Comparison of ENCODE assay signal across 8 mouse cellular contexts in the genomic region with DNA sequence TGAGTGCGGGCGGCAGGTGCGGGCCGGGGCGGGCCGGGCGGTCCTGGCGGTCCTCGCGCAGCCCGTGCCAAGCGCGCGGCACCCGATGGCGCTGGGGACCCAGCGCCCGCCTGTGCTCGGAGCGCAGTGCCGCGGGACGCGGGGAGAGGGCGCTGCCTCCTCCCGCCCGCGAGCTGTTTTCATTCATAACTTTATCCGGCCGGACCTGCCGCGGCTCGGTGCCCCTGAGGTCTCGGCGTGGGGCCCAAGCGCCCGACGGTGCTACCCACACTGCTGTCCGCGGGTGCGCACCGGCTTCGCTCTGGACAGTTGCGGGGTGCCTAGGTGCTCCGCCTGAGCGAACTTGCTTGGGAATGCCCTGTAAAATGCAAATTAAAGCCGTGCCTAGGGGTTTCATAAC. TPM values are rescaled to one million over a fixed set of nuclear protein-coding genes. Genes with fewer than 3 reads are reported as not detected.
A peak's percentile ranks its signal among the peaks of the same experiment; 100 is the strongest.
DNase-seq lines count a peak whose midpoint lies in the region; ATAC-seq lines count a peak whose summit lies in the region.

No protein-coding gene starts in this region.

- H3K27me3 ChIP-seq in hindbrain, embryonic 13.5 days = peaks cover 17% of the 10 kb centered on the region

- H3K4me3 ChIP-seq in hindbrain, embryonic 13.5 days = peak overlapping the region; percentile 82

- peak; percentile 79 for DNase-seq in Muller cell, postnatal 12 days (ENCODE audit: inconsistent ontology term)
- DNase-seq in cerebellum, adult 8-10 months = peak; percentile 57
- DNase-seq in frontal cortex, postnatal 36 days (ENCODE audit: low spot score in 2 of 2) = peak; percentile 60 to 62
- DNase-seq in left cerebral cortex, adult 11 months (ENCODE audit: low spot score) = peak; percentile 31
- DNase-seq in lung, postnatal 25 days (ENCODE audit: low spot score) = peak; percentile 84
- peak; percentile 41 for DNase-seq in retina, postnatal 7 days (ENCODE audit: low read depth, low spot score)
- DNase-seq in urinary bladder, adult 2 months (ENCODE audit: low spot score) = peak; percentile 64

- peaks cover 28% of the 10 kb centered on the region for H3K4me1 ChIP-seq in hindbrain, embryonic 13.5 days (replicated peaks)

- H3K27ac ChIP-seq in hindbrain, embryonic 13.5 days = peak overlapping the region; percentile 93

- peak overlapping the region; percentile 87 for H3K9ac ChIP-seq in hindbrain, embryonic 13.5 days

- no peaks in the 10 kb centered on the region for H3K9me3 ChIP-seq in hindbrain, embryonic 13.5 days

- H3K4me2 ChIP-seq in hindbrain, embryonic 13.5 days = peak overlapping the region; percentile 85

- peaks cover 24% of the 10 kb centered on the region for H3K36me3 ChIP-seq in hindbrain, embryonic 13.5 days

- ATAC-seq in hindbrain, embryonic 13.5 days (ENCODE audit: low FRiP score) = peak; percentile 70

- 1% methylated on average over 31 of the region's 47 CpGs for WGBS in hindbrain, embryonic 13.5 days

RNA-seq across cellular contexts. Expression of gene Spry1, which starts 1.1 kb away (rescaled TPM):
- 4.4 and 5.7 TPM in 2 replicates for polyA plus RNA-seq in hindbrain, embryonic 13.5 days (2015; fragmentation: Nextera tagmentation; extraction: Ambion mirVana)
- 34.7 and 38.2 TPM in 2 replicates for polyA plus RNA-seq in urinary bladder, adult 2 months (2012; rRNA removed)

Comparison
In these comparisons a context has a peak if more than half of its experiments do, and no peak if none do; other contexts are left out.
1. Peak in every context shown above with its lines: DNase-seq, ATAC-seq, H3K4me3 ChIP-seq and H3K27ac ChIP-seq.
2. DNase-seq: peak in every context shown above with its lines; median percentile 84 in lung, postnatal 25 days; 79 in Muller cell, postnatal 12 days; 64 in urinary bladder, adult 2 months; 61 in frontal cortex, postnatal 36 days; 57 in cerebellum, adult 8-10 months; 41 in retina, postnatal 7 days; 31 in left cerebral cortex, adult 11 months.